Mouse (Mus musculus): Measurements from ENCODE around the gene Gjc2. TPM values are rescaled to one million over a fixed set of nuclear protein-coding genes. Genes with fewer than 3 reads are reported as not detected.

Gjc2 gene
- polyA plus RNA-seq, 1 experiment from 2014 or later = 0.29 TPM

DNA sequence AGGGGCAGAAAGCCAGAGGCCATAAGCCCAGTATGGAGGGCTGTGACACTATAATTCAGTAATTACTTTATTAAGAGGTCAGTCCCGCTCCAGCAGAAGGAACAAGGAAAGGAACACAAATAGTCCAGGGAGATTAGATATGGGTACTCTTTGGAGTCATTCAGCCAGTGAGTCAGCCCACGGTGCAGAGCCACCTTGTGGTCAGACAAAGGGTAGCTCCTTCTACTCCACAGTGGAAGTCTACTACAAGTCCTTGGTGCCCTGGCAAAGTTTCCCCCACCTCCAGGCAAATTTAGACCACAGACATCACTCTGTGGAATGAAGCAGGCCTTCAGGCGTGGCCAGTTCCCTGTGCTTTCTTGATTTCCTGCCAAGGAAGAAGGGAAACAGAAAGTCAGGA is 808 bp upstream of the Gjc2 start:
- H3K27ac ChIP-seq (ENCODE audit: low read depth) = peak overlapping the region; percentile 46
- H3K36me3 ChIP-seq (replicated peaks; ENCODE audit: insufficient read depth, low read length) = peaks cover 15% of the 10 kb centered on the region; the same call in 1 of the 2 replicates
- no peak overlapping the region for H3K4me2 ChIP-seq (ENCODE audit: low read depth, low read length)
- DNase-seq (peak; percentile 74), ATAC-seq (peak; percentile 75)
- TF ChIP-seq EP300 (IDR thresholded peaks at IDR 0.05; ENCODE audit: low read depth) (no peak), CTCF (IDR thresholded peaks at IDR 0.05; ENCODE audit: low read depth) (peak; percentile 93)
- no peaks in the 10 kb centered on the region for H3K27me3 ChIP-seq (ENCODE audit: insufficient read depth, low read length)
- peaks cover 12% of the 10 kb centered on the region; the same call in 1 of the 2 replicates for H3K4me1 ChIP-seq (ENCODE audit: insufficient read depth)
- 36% methylated on average over 3 of the region's 3 CpGs for WGBS (ENCODE audit: insufficient replicate concordance)
- no peak overlapping the region for H3K9ac ChIP-seq (replicated peaks)
- H3K9me3 ChIP-seq (ENCODE audit: low read length) = no peaks in the 10 kb centered on the region
- H3K4me3 ChIP-seq (ENCODE audit: low read depth, low read length) = no peak overlapping the region

DNA sequence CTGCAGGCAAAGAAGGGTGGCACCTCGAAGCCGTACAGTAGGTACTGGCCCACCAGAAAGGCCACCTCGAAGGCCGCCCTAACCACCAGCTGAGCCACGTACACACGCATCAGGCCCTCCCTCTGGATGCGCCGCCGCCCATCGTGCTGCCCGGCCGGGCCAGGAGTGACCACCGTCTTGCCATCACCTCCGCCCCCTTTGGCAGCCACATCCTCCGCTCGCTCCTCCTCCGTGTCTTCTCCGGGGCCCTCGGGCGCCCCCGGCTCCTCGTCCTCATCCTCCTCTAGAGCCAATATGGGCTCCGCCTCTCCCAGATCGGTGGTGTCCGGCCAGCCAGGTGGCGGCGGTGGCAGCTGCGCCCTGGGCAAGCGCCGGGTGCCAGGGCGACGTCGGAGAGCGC is 6.1 kb downstream of the Gjc2 start:
- Histone ChIP-seq H3K27ac (ENCODE audit: low read depth) (no peak overlapping the region), H3K27me3 (ENCODE audit: insufficient read depth, low read length) (peaks cover 46% of the 10 kb centered on the region), H3K9me3 (ENCODE audit: low read length) (no peaks in the 10 kb centered on the region), H3K4me3 (ENCODE audit: low read depth, low read length) (no peak overlapping the region), H3K4me2 (ENCODE audit: low read depth, low read length) (no peak overlapping the region), H3K9ac (replicated peaks) (no peak overlapping the region), H3K4me1 (ENCODE audit: insufficient read depth) (peaks cover 6% of the 10 kb centered on the region; the same call in 1 of the 2 replicates), H3K36me3 (replicated peaks; ENCODE audit: insufficient read depth, low read length) (no peaks in the 10 kb centered on the region)
- TF ChIP-seq EP300 (IDR thresholded peaks at IDR 0.05; ENCODE audit: low read depth) = no peak
- TF ChIP-seq CTCF (IDR thresholded peaks at IDR 0.05; ENCODE audit: low read depth) = no peak
- ATAC-seq (no peak), DNase-seq (no peak)
- 11% methylated on average over 30 of the region's 34 CpGs for WGBS (ENCODE audit: insufficient replicate concordance)

DNA sequence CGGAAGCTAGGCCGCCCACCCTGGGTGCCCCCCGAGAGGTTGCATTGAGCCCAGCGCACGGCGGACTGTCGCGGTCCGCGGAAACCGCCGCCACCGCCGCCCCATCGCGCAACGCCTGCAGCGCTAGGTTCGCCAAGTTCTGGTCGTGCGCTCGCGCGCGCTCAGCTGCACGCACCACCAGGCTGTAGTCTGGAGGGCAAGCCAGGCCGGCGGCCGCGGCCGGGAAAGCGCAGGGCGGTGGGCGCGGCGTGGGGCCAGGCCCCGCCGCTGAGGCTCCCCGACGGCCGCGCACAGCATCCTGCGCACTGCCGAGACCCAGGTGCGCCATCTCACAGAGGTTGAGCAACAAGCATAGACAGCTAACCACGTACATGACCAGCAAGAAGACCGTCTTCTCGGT is 6.5 kb downstream of the Gjc2 start:
- Histone ChIP-seq H3K9ac (replicated peaks) (no peak overlapping the region), H3K27ac (ENCODE audit: low read depth) (no peak overlapping the region), H3K36me3 (replicated peaks; ENCODE audit: insufficient read depth, low read length) (no peaks in the 10 kb centered on the region), H3K4me3 (ENCODE audit: low read depth, low read length) (no peak overlapping the region), H3K27me3 (ENCODE audit: insufficient read depth, low read length) (peaks cover 46% of the 10 kb centered on the region), H3K9me3 (ENCODE audit: low read length) (no peaks in the 10 kb centered on the region), H3K4me2 (ENCODE audit: low read depth, low read length) (no peak overlapping the region), H3K4me1 (ENCODE audit: insufficient read depth) (peaks cover 6% of the 10 kb centered on the region; the same call in 1 of the 2 replicates)
- TF ChIP-seq EP300 (IDR thresholded peaks at IDR 0.05; ENCODE audit: low read depth) (no peak), CTCF (IDR thresholded peaks at IDR 0.05; ENCODE audit: low read depth) (no peak)
- ATAC-seq (no peak), DNase-seq (no peak)
- WGBS (ENCODE audit: insufficient replicate concordance) = 5% methylated on average over 48 of the region's 48 CpGs

DNA sequence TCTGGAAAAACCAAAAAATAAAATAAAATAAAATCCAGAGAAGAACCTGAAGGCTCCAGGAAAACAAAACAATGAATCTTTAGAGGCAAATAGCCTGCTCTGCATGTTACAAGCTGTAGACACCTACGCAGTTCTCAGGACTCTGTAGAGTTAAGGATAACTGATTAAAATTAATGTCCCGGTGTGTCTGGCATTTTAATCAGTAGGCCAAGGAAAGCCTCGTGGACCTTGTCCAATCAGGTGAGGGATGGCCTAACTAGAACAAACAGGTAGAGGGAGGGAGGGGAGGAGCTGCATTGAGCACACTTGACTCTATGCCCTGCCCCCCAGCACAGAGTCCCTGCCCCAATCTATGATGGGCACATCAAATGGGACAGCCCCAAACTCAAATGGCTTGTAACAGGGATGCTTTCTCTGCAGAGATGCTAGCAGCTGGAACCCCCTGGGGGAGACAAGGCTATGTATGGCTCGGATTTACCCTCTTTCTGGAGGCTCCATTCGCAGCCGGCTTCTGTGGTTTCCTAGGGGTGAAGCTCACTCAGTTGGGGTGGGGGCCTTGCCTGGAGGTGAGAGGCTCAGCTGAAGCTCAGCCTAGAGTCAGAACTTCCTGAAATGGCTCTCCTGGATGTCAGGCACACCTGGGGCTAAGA is 8.7 kb downstream of the Gjc2 start:
- peaks cover 4% of the 10 kb centered on the region; the same call in 1 of the 2 replicates for H3K4me1 ChIP-seq (ENCODE audit: insufficient read depth)
- no peak overlapping the region for H3K9ac ChIP-seq (replicated peaks)
- DNase-seq = no peak
- H3K4me3 ChIP-seq (ENCODE audit: low read depth, low read length) = no peak overlapping the region
- H3K27me3 ChIP-seq (ENCODE audit: insufficient read depth, low read length) = peaks cover 46% of the 10 kb centered on the region
- H3K9me3 ChIP-seq (ENCODE audit: low read length) = no peaks in the 10 kb centered on the region
- H3K4me2 ChIP-seq (ENCODE audit: low read depth, low read length) = no peak overlapping the region
- TF ChIP-seq CTCF (IDR thresholded peaks at IDR 0.05; ENCODE audit: low read depth) = no peak
- TF ChIP-seq EP300 (IDR thresholded peaks at IDR 0.05; ENCODE audit: low read depth) = no peak
- H3K27ac ChIP-seq (ENCODE audit: low read depth) = no peak overlapping the region
- H3K36me3 ChIP-seq (replicated peaks; ENCODE audit: insufficient read depth, low read length) = no peaks in the 10 kb centered on the region
- ATAC-seq = no peak
- WGBS (ENCODE audit: insufficient replicate concordance) = 39% methylated on average over 6 of the region's 6 CpGs

DNA sequence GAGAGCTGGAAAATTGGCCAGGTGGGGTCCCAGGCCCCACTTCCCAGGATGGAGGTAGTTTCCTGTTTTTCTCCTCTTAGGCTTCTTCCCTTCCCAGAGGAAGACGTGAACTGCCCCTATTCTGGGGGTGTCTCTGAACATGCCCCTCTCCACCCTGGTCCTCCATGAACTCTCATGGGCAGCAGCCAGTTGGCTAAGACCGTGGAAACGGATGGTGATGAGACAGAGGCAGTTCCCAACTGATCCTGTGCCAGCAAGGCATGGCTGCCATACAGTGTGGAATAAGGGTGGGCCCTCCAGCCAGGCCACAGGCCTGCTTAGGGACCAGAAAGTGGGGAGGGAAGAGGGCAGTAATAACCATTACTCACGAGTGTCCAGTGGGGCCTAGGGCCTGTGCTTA is 12.5 kb downstream of the Gjc2 start:
- no peak overlapping the region for H3K4me3 ChIP-seq (ENCODE audit: low read depth, low read length)

DNA sequence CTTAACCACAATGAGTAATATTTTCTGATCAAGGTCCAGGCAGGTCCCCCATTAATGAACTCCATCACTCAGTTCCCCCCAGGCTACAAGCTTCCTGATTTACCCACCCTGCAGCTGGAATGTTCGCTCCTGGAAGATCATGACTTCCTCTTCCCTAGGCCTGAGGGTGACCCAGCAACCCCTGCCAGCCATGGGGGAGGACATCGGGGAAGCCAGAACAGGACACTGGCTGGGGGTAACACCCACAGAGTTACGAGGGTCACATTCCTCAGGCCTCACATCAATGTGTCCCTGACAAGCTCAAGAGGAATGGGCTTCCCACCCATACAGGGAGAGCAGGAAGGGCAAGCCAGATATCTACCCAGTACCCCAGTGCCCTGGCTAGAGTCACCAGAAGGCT is 13.2 kb downstream of the Gjc2 start:
- no peaks in the 10 kb centered on the region for H3K9me3 ChIP-seq (ENCODE audit: low read length)
- 69% methylated on average over 3 of the region's 3 CpGs for WGBS (ENCODE audit: insufficient replicate concordance)
- no peaks in the 10 kb centered on the region for H3K36me3 ChIP-seq (replicated peaks; ENCODE audit: insufficient read depth, low read length)
- ATAC-seq = no peak
- no peak overlapping the region for H3K9ac ChIP-seq (replicated peaks)
- no peak for TF ChIP-seq CTCF (IDR thresholded peaks at IDR 0.05; ENCODE audit: low read depth)
- TF ChIP-seq EP300 (IDR thresholded peaks at IDR 0.05; ENCODE audit: low read depth) = no peak
- no peak overlapping the region for H3K4me3 ChIP-seq (ENCODE audit: low read depth, low read length)
- DNase-seq = no peak
- H3K27me3 ChIP-seq (ENCODE audit: insufficient read depth, low read length) = peaks cover 7% of the 10 kb centered on the region; the same call in 1 of the 2 replicates
- peaks cover 11% of the 10 kb centered on the region for H3K4me1 ChIP-seq (ENCODE audit: insufficient read depth)
- no peak overlapping the region for H3K27ac ChIP-seq (ENCODE audit: low read depth)
- H3K4me2 ChIP-seq (ENCODE audit: low read depth, low read length) = no peak overlapping the region

More for the DNA sequence above, 12.5 kb downstream of the Gjc2 start:
- WGBS (ENCODE audit: insufficient replicate concordance) = 83% methylated on average over 4 of the region's 4 CpGs
- no peaks in the 10 kb centered on the region for H3K9me3 ChIP-seq (ENCODE audit: low read length)
- TF ChIP-seq CTCF (IDR thresholded peaks at IDR 0.05; ENCODE audit: low read depth) (no peak), EP300 (IDR thresholded peaks at IDR 0.05; ENCODE audit: low read depth) (no peak)
- peaks cover 15% of the 10 kb centered on the region for H3K27me3 ChIP-seq (ENCODE audit: insufficient read depth, low read length)
- ATAC-seq = no peak
- H3K9ac ChIP-seq (replicated peaks) = no peak overlapping the region
- DNase-seq = no peak
- H3K4me1 ChIP-seq (ENCODE audit: insufficient read depth) = peaks cover 4% of the 10 kb centered on the region
- no peaks in the 10 kb centered on the region for H3K36me3 ChIP-seq (replicated peaks; ENCODE audit: insufficient read depth, low read length)
- no peak overlapping the region for H3K27ac ChIP-seq (ENCODE audit: low read depth)
- no peak overlapping the region for H3K4me2 ChIP-seq (ENCODE audit: low read depth, low read length)

All from liver, postnatal 0 days (tissue).